Mouse (Mus musculus): ENCODE measurements at regions not wholly inside any gene's neighbourhood (a gene's known extent, or its start where the extent isn't known, plus 50 kb on each side); places are given as distances from the start of the nearest gene placed in this dataset.

- Histone ChIP-seq H3K9ac (no peak overlapping the region), H3K27ac (no peak overlapping the region), H3K36me3 (replicated peaks) (no peaks in the 10 kb centered on the region), H3K4me1 (no peaks in the 10 kb centered on the region), H3K4me2 (no peak overlapping the region), H3K4me3 (no peak overlapping the region), H3K9me3 (no peaks in the 10 kb centered on the region), H3K27me3 (replicated peaks) (no peaks in the 10 kb centered on the region)
- 90% methylated on average over 6 of the region's 6 CpGs for WGBS
- ATAC-seq (replicated peaks), result no peak
These were observed 246.1 kb downstream of the 3110018I06Rik start for GRCm38 (mm10) chr12:107734536-107734935.

GRCm38 (mm10) chr12:107742641-107743040 lies 254.2 kb downstream of the 3110018I06Rik start:
- ATAC-seq (replicated peaks), result no peak
- Histone ChIP-seq H3K27ac (no peak overlapping the region), H3K9ac (no peak overlapping the region), H3K27me3 (replicated peaks) (no peaks in the 10 kb centered on the region), H3K9me3 (no peaks in the 10 kb centered on the region), H3K4me2 (no peak overlapping the region), H3K4me1 (no peaks in the 10 kb centered on the region), H3K4me3 (no peak overlapping the region), H3K36me3 (replicated peaks) (no peaks in the 10 kb centered on the region)
- WGBS, result 59% methylated on average over 13 of the region's 13 CpGs

GRCm38 (mm10) chr12:107744822-107745221 lies 256.4 kb downstream of the 3110018I06Rik start:
- Histone ChIP-seq H3K4me2 (no peak overlapping the region), H3K9ac (no peak overlapping the region), H3K4me1 (no peaks in the 10 kb centered on the region), H3K27me3 (replicated peaks) (no peaks in the 10 kb centered on the region), H3K27ac (no peak overlapping the region), H3K4me3 (no peak overlapping the region), H3K9me3 (no peaks in the 10 kb centered on the region), H3K36me3 (replicated peaks) (no peaks in the 10 kb centered on the region)
- 93% methylated on average over 8 of the region's 8 CpGs for WGBS
- ATAC-seq (replicated peaks), result no peak

GRCm38 (mm10) chr12:107748481-107749380 lies 254.7 kb downstream of the Bcl11b start:
- no peaks in the 10 kb centered on the region for H3K36me3 ChIP-seq (replicated peaks)
- no peaks in the 10 kb centered on the region for H3K4me1 ChIP-seq
- no peak for ATAC-seq (replicated peaks)
- H3K27ac ChIP-seq, result no peak overlapping the region
- no peak overlapping the region for H3K4me2 ChIP-seq
- WGBS, result 86% methylated on average over 18 of the region's 18 CpGs
- H3K27me3 ChIP-seq (replicated peaks), result no peaks in the 10 kb centered on the region
- no peak overlapping the region for H3K9ac ChIP-seq
- H3K4me3 ChIP-seq, result no peak overlapping the region
- H3K9me3 ChIP-seq, result no peaks in the 10 kb centered on the region

- no peaks in the 10 kb centered on the region for H3K4me1 ChIP-seq
- no peak overlapping the region for H3K4me2 ChIP-seq
- H3K9ac ChIP-seq, result no peak overlapping the region
- ATAC-seq (replicated peaks), result no peak
- 86% methylated on average over 11 of the region's 11 CpGs for WGBS
- no peaks in the 10 kb centered on the region for H3K36me3 ChIP-seq (replicated peaks)
- no peak overlapping the region for H3K27ac ChIP-seq
- H3K9me3 ChIP-seq, result no peaks in the 10 kb centered on the region
- H3K4me3 ChIP-seq, result no peak overlapping the region
- H3K27me3 ChIP-seq (replicated peaks), result no peaks in the 10 kb centered on the region
These were observed 253.9 kb downstream of the Bcl11b start for GRCm38 (mm10) chr12:107749381-107750085.

GRCm38 (mm10) chr12:107750285-107750927 lies 253.0 kb downstream of the Bcl11b start:
- 86% methylated on average over 8 of the region's 8 CpGs for WGBS
- no peaks in the 10 kb centered on the region for H3K36me3 ChIP-seq (replicated peaks)

GRCm38 (mm10) chr12:107752126-107752525 lies 251.3 kb downstream of the Bcl11b start:
- no peak overlapping the region for H3K4me2 ChIP-seq
- no peak overlapping the region for H3K27ac ChIP-seq
- H3K4me3 ChIP-seq, result no peak overlapping the region
- H3K36me3 ChIP-seq (replicated peaks), result no peaks in the 10 kb centered on the region
- ATAC-seq (replicated peaks), result no peak
- no peaks in the 10 kb centered on the region for H3K4me1 ChIP-seq
- H3K9me3 ChIP-seq, result no peaks in the 10 kb centered on the region
- 70% methylated on average over 7 of the region's 7 CpGs for WGBS
- H3K27me3 ChIP-seq (replicated peaks), result no peaks in the 10 kb centered on the region
- no peak overlapping the region for H3K9ac ChIP-seq

More at GRCm38 (mm10) chr12:107750285-107750927, 253.0 kb downstream of the Bcl11b start:
- no peak for ATAC-seq (replicated peaks)
- Histone ChIP-seq H3K4me3 (no peak overlapping the region), H3K9me3 (no peaks in the 10 kb centered on the region), H3K27ac (no peak overlapping the region), H3K4me2 (no peak overlapping the region), H3K9ac (no peak overlapping the region), H3K27me3 (replicated peaks) (no peaks in the 10 kb centered on the region), H3K4me1 (no peaks in the 10 kb centered on the region)

- no peak for ATAC-seq (replicated peaks)
- H3K9ac ChIP-seq, result no peak overlapping the region
- no peaks in the 10 kb centered on the region for H3K4me1 ChIP-seq
- no peaks in the 10 kb centered on the region for H3K36me3 ChIP-seq (replicated peaks)
- H3K27ac ChIP-seq, result no peak overlapping the region
- H3K27me3 ChIP-seq (replicated peaks), result no peaks in the 10 kb centered on the region
- no peak overlapping the region for H3K4me3 ChIP-seq
- WGBS, result 31% methylated on average over 8 of the region's 8 CpGs
- no peak overlapping the region for H3K4me2 ChIP-seq
- H3K9me3 ChIP-seq, result no peaks in the 10 kb centered on the region
These were observed 250.8 kb downstream of the Bcl11b start for GRCm38 (mm10) chr12:107752587-107752986.

- 62% methylated on average over 8 of the region's 8 CpGs for WGBS
- Histone ChIP-seq H3K36me3 (replicated peaks) (no peaks in the 10 kb centered on the region), H3K4me3 (no peak overlapping the region), H3K9me3 (no peaks in the 10 kb centered on the region), H3K4me1 (peaks cover 3% of the 10 kb centered on the region), H3K27me3 (replicated peaks) (no peaks in the 10 kb centered on the region), H3K27ac (no peak overlapping the region), H3K9ac (no peak overlapping the region), H3K4me2 (no peak overlapping the region)
- ATAC-seq (replicated peaks), result no peak
These were observed 250.4 kb downstream of the Bcl11b start for GRCm38 (mm10) chr12:107753022-107753421.

GRCm38 (mm10) chr12:107753536-107753935 lies 249.9 kb downstream of the Bcl11b start:
- H3K4me2 ChIP-seq, result no peak overlapping the region
- no peaks in the 10 kb centered on the region for H3K27me3 ChIP-seq (replicated peaks)
- H3K9ac ChIP-seq, result no peak overlapping the region
- no peak overlapping the region for H3K27ac ChIP-seq
- 81% methylated on average over 6 of the region's 6 CpGs for WGBS
- no peaks in the 10 kb centered on the region for H3K9me3 ChIP-seq
- H3K4me3 ChIP-seq, result no peak overlapping the region
- no peaks in the 10 kb centered on the region for H3K36me3 ChIP-seq (replicated peaks)
- no peak for ATAC-seq (replicated peaks)
- H3K4me1 ChIP-seq, result peaks cover 8% of the 10 kb centered on the region

GRCm38 (mm10) chr12:107754885-107755284 lies 248.5 kb downstream of the Bcl11b start:
- Histone ChIP-seq H3K4me1 (peaks cover 10% of the 10 kb centered on the region), H3K27ac (no peak overlapping the region), H3K9me3 (no peaks in the 10 kb centered on the region), H3K4me3 (no peak overlapping the region), H3K9ac (no peak overlapping the region), H3K27me3 (replicated peaks) (no peaks in the 10 kb centered on the region), H3K36me3 (replicated peaks) (no peaks in the 10 kb centered on the region), H3K4me2 (no peak overlapping the region)
- ATAC-seq (replicated peaks), result no peak
- 88% methylated on average over 8 of the region's 8 CpGs for WGBS

GRCm38 (mm10) chr12:107755820-107756517 lies 247.4 kb downstream of the Bcl11b start:
- H3K36me3 ChIP-seq (replicated peaks), result no peaks in the 10 kb centered on the region
- WGBS, result 95% methylated on average over 13 of the region's 13 CpGs
- ATAC-seq (replicated peaks), result no peak
- H3K9ac ChIP-seq, result no peak overlapping the region
- no peaks in the 10 kb centered on the region for H3K9me3 ChIP-seq
- H3K4me2 ChIP-seq, result no peak overlapping the region
- no peak overlapping the region for H3K4me3 ChIP-seq
- no peak overlapping the region for H3K27ac ChIP-seq
- peaks cover 10% of the 10 kb centered on the region for H3K4me1 ChIP-seq
- H3K27me3 ChIP-seq (replicated peaks), result no peaks in the 10 kb centered on the region

Measured in midbrain, embryonic 15.5 days (tissue).